Mouse (Mus musculus) embryo, embryonic 11 days (tissue): ENCODE data around the gene Zmym2.
A peak's percentile ranks its signal among the peaks of the same experiment; 100 is the strongest.

ENCODE experiments used
- DNase-seq: peaks from one replicate; pipeline ENCODE4 v3.0.0-alpha.2; 2015

Zmym2 gene

DNA sequence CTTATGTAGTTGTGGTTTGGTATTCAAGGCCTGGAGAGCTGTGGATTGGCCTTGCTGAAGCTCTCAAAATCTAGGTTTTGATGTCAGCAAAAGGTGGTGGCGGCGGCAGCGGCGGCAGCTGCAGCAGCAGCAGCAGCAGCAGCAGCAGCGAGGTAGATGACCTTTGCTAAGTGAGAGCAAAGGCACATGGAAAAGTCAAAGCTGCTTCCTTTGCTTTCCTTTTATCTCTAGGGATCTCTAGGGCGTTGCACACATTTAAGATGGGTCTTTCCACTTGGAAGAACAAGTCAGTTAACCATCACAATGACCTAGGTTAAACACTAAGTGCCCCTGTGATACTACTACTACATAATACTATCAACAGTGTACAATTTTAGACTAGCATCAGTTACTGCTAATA is 49.0 kb downstream of the Zmym2 start:
- DNase-seq = no peak

DNA sequence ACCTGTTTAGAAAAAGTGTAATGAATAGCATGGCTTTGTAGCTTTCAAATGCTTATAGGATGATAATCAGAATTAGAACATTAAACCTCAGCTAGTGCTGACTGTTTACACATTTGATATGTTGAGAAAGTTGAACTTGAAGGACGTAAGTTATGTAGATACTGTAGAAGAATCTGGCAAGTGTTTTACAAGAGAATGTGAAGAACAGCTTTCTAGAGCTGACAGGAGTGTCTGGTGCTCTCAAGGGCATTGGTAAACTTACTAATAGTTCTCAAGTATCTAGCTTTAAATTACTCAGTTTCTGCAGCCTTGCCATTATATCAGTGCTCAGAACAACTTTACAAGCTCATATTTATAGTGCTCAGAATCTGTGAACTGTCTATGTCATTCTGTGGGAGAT is 53.5 kb downstream of the Zmym2 start:
- no peak for DNase-seq

DNA sequence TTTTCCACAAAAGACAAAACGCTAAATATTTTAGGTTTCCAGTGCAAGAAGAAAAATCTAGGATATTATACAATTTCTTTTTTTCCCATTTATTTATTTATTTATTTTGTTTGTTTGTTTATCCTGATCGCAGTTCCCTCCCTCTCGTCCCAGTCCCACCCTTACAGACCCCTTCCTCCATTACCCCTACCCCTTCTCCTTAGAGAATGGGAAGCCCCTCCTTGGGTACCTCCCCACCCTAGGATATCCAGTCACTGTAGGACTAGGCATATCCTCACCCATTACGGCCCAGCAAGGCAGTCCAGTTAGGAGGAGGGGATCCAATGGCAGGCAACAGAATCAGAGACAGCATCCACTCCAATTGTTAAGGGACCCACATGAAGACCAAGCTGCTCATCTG is 66.5 kb downstream of the Zmym2 start:
- DNase-seq = no peak

DNA sequence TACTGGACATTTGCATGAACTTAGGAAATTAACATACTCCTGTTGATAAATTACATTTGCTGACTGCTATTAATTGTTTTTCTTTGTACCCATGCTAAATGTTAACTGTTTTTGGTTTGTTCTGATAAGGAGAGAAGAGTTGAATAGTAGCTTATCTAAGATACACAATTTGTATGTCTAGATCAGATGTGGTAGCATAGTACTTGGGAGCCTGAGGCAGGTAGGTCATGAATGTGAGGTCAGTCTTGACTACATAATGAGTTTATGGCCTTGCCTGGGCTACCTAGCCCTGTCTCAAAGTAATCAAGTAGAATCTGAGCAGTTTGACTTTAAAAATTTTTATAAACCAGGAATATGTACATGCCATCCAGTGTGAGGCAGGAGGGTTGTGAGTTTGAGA is 67.9 kb downstream of the Zmym2 start:
- no peak for DNase-seq

DNA sequence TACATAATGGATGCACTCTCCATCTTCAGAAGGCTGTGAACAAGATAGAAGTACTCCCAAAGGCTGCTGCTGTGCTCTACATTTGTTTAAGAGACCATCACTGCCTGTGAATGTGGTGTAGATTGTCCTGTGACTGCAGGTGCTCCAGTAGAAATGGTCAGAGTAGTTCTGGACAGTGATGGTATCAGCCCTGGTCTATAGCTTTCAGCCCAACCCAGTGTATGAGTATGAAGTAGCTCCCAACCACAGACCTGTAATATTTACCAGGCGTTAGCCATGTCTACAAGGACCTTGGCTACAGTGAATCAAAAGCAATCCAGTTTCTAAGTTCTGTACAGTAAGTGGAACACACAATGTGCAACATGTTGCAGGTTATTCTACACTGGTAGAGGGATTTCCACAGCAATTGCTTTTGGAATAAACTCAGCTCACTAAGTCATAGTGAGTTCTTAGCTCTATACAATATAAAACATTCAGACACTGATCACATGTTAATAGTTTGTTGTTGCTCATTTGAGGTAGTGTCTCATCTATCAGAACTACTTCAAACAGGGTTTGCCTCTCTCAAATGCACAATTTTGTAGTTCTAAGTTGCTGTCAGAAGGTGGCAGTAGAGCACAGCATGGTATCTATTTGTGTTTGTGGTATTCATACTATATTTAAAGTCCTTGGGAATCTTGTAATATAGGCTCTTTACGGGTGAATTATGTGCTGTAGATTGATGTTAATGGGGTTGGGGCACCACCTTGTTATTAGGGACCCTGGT is 77.7 kb downstream of the Zmym2 start:
- DNase-seq = peak; percentile 57

DNA sequence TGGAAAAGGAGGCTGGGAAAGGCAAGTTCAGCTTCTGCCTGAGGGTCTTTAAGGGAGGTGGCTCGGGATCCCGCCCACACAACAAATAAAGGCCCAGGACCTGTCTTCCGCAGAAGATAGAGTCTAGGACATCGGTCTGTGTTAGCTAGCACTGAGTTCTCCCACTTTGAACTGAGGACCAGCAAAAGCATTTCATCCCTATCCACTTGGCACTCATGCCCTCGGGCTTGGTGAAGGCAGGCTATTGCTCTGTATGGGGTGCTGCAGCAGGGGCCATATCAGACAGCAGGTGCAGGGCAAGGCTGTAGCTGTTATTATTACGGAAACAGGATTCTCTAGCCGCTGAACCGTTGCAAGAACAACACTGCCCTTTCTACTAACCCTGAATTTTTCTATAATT is 83.2 kb downstream of the Zmym2 start:
- no peak for DNase-seq

DNA sequence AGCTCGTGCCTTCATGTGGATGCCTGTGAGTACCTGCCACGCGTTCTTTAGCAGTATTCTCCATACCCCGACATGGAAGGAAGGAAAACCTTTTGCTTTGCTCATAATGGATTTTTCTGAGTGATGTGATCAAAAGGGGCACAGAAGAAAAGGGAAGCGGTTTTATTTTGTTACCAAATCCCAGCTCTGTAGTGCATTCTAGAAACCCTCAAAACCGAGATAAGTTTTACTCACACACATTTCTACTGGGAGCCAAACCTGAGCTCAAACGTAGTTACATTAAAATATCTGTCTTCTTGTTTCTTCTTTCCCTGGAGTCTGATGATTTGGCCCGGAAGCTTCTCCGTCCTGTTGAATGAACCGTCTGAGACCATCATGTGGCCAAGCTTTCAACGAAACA is 83.7 kb downstream of the Zmym2 start:
- no peak for DNase-seq

DNA sequence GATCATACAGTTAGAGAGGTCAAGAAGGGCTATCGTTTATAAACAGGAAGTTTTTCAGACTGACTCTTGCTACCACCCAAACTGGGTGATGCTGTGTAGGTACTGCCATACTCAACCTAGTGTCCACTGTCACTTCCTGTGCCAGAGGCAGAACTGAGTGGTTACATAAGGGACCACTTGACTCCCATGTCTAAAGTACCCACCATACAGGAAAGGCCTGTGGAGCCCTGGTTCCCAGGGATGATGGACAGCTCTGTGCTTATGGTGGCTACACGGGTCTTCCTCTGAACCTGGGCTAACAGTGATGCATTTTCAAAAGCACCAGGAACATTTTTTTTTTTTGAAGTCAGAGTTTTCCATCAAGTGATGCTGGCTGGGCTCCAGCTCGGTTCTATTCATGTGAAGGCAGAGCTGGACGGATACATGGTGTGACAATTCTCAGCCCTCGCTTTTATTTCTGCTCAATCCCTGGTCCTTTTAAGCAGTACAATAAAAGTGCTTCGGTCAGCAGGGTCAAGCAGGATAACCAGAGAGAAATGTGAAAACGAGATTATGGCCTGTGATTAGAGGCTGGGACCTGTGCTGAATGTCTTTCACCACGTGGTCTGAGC is 91.7 kb downstream of the Zmym2 start:
- DNase-seq = no peak

DNA sequence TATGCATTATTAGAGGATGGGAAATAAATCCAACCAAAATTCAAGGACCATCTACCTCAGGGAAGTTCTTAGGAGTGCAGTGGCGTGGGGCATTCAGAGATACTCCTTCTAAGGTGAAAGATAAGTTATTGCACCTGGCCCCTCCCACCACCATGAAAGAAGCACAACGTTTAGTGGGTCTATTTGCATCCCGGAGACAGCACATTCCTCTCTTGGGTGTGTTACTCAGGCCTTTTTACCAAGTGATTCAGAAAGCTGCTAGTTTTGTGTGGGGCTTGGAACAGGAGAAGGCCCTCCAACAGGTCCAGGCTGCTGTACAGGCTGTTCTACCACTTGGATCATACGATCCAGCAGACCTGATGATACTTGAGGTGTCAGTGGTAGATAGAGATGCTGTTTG is 102.2 kb downstream of the Zmym2 start:
- no peak for DNase-seq
